Mouse (Mus musculus) inflammation-experienced regulatory T-cells, adult 16 weeks (primary cell): ENCODE data around the gene Btbd35f17. TPM values are rescaled to one million over a fixed set of nuclear protein-coding genes. Genes with fewer than 3 reads are reported as not detected.

Source experiments
- polyA plus RNA-seq: library from polyadenylated mRNA; unstranded; fragments of 100-300 nt; shearing (Covaris generic); gene quantifications from one replicate; pipeline ENCODE4 v1.2.1, GENCODE M21; 2017

The Btbd35f17 gene
- not detected for polyA plus RNA-seq

GRCm38 (mm10) chrX:4370336-4370735, at the start of gene Btbd35f17:
Gene Btbd35f17, plus strand, starts transcription at chrX:4370636.

Other genes starting within 250 kb of the Btbd35f17 start
- not detected for gene Btbd35f28, start 174.1 kb upstream of the Btbd35f17 start, polyA plus RNA-seq
- not detected for gene Btbd35f20, start 79.4 kb upstream of the Btbd35f17 start, polyA plus RNA-seq